Mouse (Mus musculus): ENCODE data around the gene Dhps.
"Not testable (repeated sequence)": the region's sequence is repeated elsewhere in the genome, so short reads cannot be mapped to it uniquely, and the experiment has no call there.

Gene Dhps

GRCm38 (mm10) chr8:85062603-85063002 is 9.0 kb upstream of the Dhps start:
- DNase-seq = no peak

GRCm38 (mm10) chr8:85065213-85065612 is 6.3 kb upstream of the Dhps start:
- peak; percentile 66 to 75 for DNase-seq

- no peak for DNase-seq
These were observed 4.4 kb upstream of the Dhps start for GRCm38 (mm10) chr8:85067155-85067554.

GRCm38 (mm10) chr8:85067982-85068381 is 3.6 kb upstream of the Dhps start, which contains the start of gene Gm5741:
TSS of gene Gm5741 (minus strand) at chr8:85067982.
- DNase-seq = no peak

- peak in 1 of 2 experiments; percentile 32 for DNase-seq
These were observed 516 bp upstream of the Dhps start for GRCm38 (mm10) chr8:85071041-85071440.

GRCm38 (mm10) chr8:85072364-85072929 is 890 bp downstream of the Dhps start:
- DNase-seq = peak in 1 of 2 experiments; percentile 34

GRCm38 (mm10) chr8:85073041-85073612 is 1.6 kb downstream of the Dhps start:
- no peak for DNase-seq

- DNase-seq = no peak
These were observed 2.6 kb downstream of the Dhps start for GRCm38 (mm10) chr8:85074167-85074566.

- no peak for DNase-seq
These were observed 3.1 kb downstream of the Dhps start for GRCm38 (mm10) chr8:85074617-85075016.

- peak; percentile 78 to 80 for DNase-seq
These were observed 4.4 kb downstream of the Dhps start for GRCm38 (mm10) chr8:85076001-85076400.

GRCm38 (mm10) chr8:85076993-85077392 is 5.4 kb downstream of the Dhps start:
- peak; percentile 82 to 88 for DNase-seq

- DNase-seq = peak in 1 of 2 experiments; percentile 59
These were observed 8.6 kb downstream of the Dhps start for GRCm38 (mm10) chr8:85080214-85080531.

GRCm38 (mm10) chr8:85080532-85081215 is 9.1 kb downstream of the Dhps start, which contains the start of gene Wdr83os:
TSS of gene Wdr83os (plus strand) at chr8:85080740.
- DNase-seq = peak; percentile 63 to 77

GRCm38 (mm10) chr8:85081216-85081555 is 9.6 kb downstream of the Dhps start, which contains the start of gene Wdr83:
TSS of gene Wdr83 (minus strand) at chr8:85081306.
- peak; percentile 57 to 69 for DNase-seq

GRCm38 (mm10) chr8:85082169-85082568 is 10.6 kb downstream of the Dhps start:
- DNase-seq = not testable (repeated sequence)

GRCm38 (mm10) chr8:85083108-85083813 is 11.7 kb downstream of the Dhps start, which contains the start of gene Man2b1:
TSS of gene Man2b1 (plus strand) at chr8:85083270.
- DNase-seq = peak; percentile 89 to 93

- DNase-seq = no peak
These were observed 13.1 kb downstream of the Dhps start for GRCm38 (mm10) chr8:85084633-85085032.

- DNase-seq = no peak
These were observed 14.7 kb downstream of the Dhps start for GRCm38 (mm10) chr8:85086238-85086637.

- no peak for DNase-seq
These were observed 17.2 kb downstream of the Dhps start for GRCm38 (mm10) chr8:85088771-85089170.

- no peak for DNase-seq
These were observed 19.3 kb downstream of the Dhps start for GRCm38 (mm10) chr8:85090856-85091255.

GRCm38 (mm10) chr8:85091526-85092090 is 20.1 kb downstream of the Dhps start:
- DNase-seq = no peak

GRCm38 (mm10) chr8:85095051-85095450 is 23.5 kb downstream of the Dhps start:
- DNase-seq = no peak

GRCm38 (mm10) chr8:85095566-85095965 is 24.0 kb downstream of the Dhps start:
- no peak for DNase-seq

Data from kidney, postnatal 4 days (tissue).